In the genomic region with DNA sequence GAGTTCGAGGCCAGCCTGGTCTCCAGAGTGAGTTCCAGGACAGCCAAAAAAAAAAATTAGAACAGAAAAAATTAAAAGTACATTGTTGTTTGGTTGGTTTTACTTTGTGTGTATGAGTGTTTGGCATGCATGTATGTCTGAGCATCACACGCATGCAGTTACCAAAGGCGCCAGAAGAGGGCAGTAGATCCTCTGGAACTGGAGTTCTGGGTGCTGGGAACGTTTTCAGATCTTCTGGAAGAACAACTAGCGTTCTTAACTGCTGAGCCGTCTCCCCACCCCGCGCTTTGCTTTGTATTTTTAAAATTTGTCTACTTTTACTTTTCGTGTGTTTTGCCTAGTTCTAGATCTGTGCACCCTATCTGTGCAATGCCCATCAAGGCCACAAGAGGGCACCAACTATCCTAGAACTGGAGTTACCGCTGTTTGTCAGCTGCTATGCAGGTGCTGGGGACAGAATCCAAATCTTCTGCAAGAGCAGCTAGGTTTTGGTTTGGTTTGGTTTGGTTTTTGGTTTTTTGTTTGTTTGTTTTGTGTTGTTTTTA, we compare ENCODE assay signal across 12 mouse cellular contexts.
A peak's percentile ranks its signal among the peaks of the same experiment; 100 is the strongest.
DNase-seq lines count a peak whose midpoint lies in the region; ATAC-seq and TF ChIP-seq lines count a peak whose summit lies in the region.
"Had no signal": no experiment of that assay in that cellular context is flagged by ENCODE, and none has a peak within 500 bp of the region (broad histone marks: within the 10 kb centered on the region; RNA-seq: fewer than 3 reads in every experiment).

No protein-coding gene starts in this region.

- no peaks in the 10 kb centered on the region for H3K36me3 ChIP-seq in liver, embryonic 14.5 days (replicated peaks; ENCODE audit: control insufficient read depth, insufficient read depth, low read depth)
- no peaks in the 10 kb centered on the region for H3K36me3 ChIP-seq in liver, embryonic 12.5 days
- H3K36me3 ChIP-seq in liver, postnatal 0 days (replicated peaks; ENCODE audit: insufficient read depth, low read length): no peaks in the 10 kb centered on the region
- H3K36me3 ChIP-seq in midbrain, postnatal 0 days (ENCODE audit: insufficient read depth, low read length): no peaks in the 10 kb centered on the region
- H3K36me3 ChIP-seq: hindbrain, embryonic 15.5 days had no signal

- no peaks in the 10 kb centered on the region for H3K4me1 ChIP-seq in liver, embryonic 14.5 days (replicated peaks; ENCODE audit: control insufficient read depth in 2 of 2, insufficient read depth in 2 of 2, low read length in 1 of 2)
- no peaks in the 10 kb centered on the region for H3K4me1 ChIP-seq in liver, embryonic 12.5 days
- no peaks in the 10 kb centered on the region for H3K4me1 ChIP-seq in liver, postnatal 0 days (ENCODE audit: insufficient read depth)
- H3K4me1 ChIP-seq in midbrain, postnatal 0 days (ENCODE audit: insufficient read depth, low read length): no peaks in the 10 kb centered on the region
- H3K4me1 ChIP-seq: hindbrain, embryonic 15.5 days had no signal

- no peak overlapping the region for H3K4me2 ChIP-seq in liver, embryonic 14.5 days (ENCODE audit: low read depth)
- H3K4me2 ChIP-seq in liver, embryonic 12.5 days: no peak overlapping the region
- H3K4me2 ChIP-seq in liver, postnatal 0 days (ENCODE audit: low read depth, low read length): no peak overlapping the region
- H3K4me2 ChIP-seq in midbrain, postnatal 0 days (ENCODE audit: low read depth, low read length, poor library complexity, severe bottlenecking): no peak overlapping the region
- H3K4me2 ChIP-seq: hindbrain, embryonic 15.5 days had no signal

- H3K27me3 ChIP-seq in liver, embryonic 14.5 days (ENCODE audit: control insufficient read depth, insufficient read depth, low read length): no peaks in the 10 kb centered on the region
- H3K27me3 ChIP-seq in liver, embryonic 12.5 days (replicated peaks): no peaks in the 10 kb centered on the region
- H3K27me3 ChIP-seq in liver, postnatal 0 days (ENCODE audit: insufficient read depth, low read length): no peaks in the 10 kb centered on the region
- no peaks in the 10 kb centered on the region for H3K27me3 ChIP-seq in midbrain, postnatal 0 days (ENCODE audit: insufficient read depth, low read length)
- H3K27me3 ChIP-seq: hindbrain, embryonic 15.5 days had no signal

- ATAC-seq in liver, embryonic 14.5 days (ENCODE audit: insufficient read depth): no peak
- no peak for ATAC-seq in liver, embryonic 12.5 days
- no peak for ATAC-seq in liver, postnatal 0 days
- no peak for ATAC-seq in midbrain, postnatal 0 days (ENCODE audit: low FRiP score)

- 54% methylated on average over 10 of the region's 10 CpGs for WGBS in liver, embryonic 14.5 days (ENCODE audit: insufficient replicate concordance)
- WGBS in liver, embryonic 12.5 days (ENCODE audit: insufficient replicate concordance): 57% methylated on average over 10 of the region's 10 CpGs
- WGBS in liver, postnatal 0 days (ENCODE audit: insufficient replicate concordance): 57% methylated on average over 10 of the region's 10 CpGs
- 72% methylated on average over 10 of the region's 10 CpGs for WGBS in midbrain, postnatal 0 days

- TF ChIP-seq EP300 in liver, embryonic 14.5 days (IDR thresholded peaks at IDR 0.05; ENCODE audit: low read depth): no peak
- no peak for TF ChIP-seq EP300 in liver, postnatal 0 days (IDR thresholded peaks at IDR 0.05; ENCODE audit: low read depth)

- no peak overlapping the region for H3K9ac ChIP-seq in liver, embryonic 14.5 days (replicated peaks)
- H3K9ac ChIP-seq in liver, embryonic 12.5 days: no peak overlapping the region
- no peak overlapping the region for H3K9ac ChIP-seq in liver, postnatal 0 days (replicated peaks)
- H3K9ac ChIP-seq in midbrain, postnatal 0 days (replicated peaks; ENCODE audit: low read length, poor library complexity, severe bottlenecking): no peak overlapping the region
- H3K9ac ChIP-seq: hindbrain, embryonic 15.5 days had no signal

- TF ChIP-seq CTCF in gastrocnemius, adult 2 months (IDR thresholded peaks at IDR 0.05): peak; percentile 46
- peak; percentile 57 for TF ChIP-seq CTCF in liver, embryonic 14.5 days (IDR thresholded peaks at IDR 0.05; ENCODE audit: low read depth)
- no peak; the same call in none of the 2 replicates for TF ChIP-seq CTCF in liver, postnatal 0 days (IDR thresholded peaks at IDR 0.05; ENCODE audit: low read depth)
- TF ChIP-seq CTCF in midbrain, postnatal 0 days (IDR thresholded peaks at IDR 0.05): no peak

- no peaks in the 10 kb centered on the region for H3K9me3 ChIP-seq in liver, embryonic 14.5 days (ENCODE audit: control insufficient read depth, low read length)
- no peaks in the 10 kb centered on the region for H3K9me3 ChIP-seq in liver, embryonic 12.5 days (replicated peaks)
- H3K9me3 ChIP-seq in liver, postnatal 0 days (ENCODE audit: low read length): no peaks in the 10 kb centered on the region; the same call in 1 of the 2 replicates
- no peaks in the 10 kb centered on the region for H3K9me3 ChIP-seq in midbrain, postnatal 0 days (ENCODE audit: low read length)
- H3K9me3 ChIP-seq: hindbrain, embryonic 15.5 days had no signal

- intact Hi-C loops in gastrocnemius, adult 2 months (cut with DNase I): loop anchor here (10.0 kb wide), 1 partner anchor 479 kb away; no protein-coding TSS in a partner anchor

- no peak for DNase-seq in gastrocnemius, adult 2 months
- DNase-seq in gastrocnemius, postnatal 4 days (ENCODE audit: low spot score in 2 of 2): no peak
- DNase-seq in liver, embryonic 14.5 days (ENCODE audit: low read depth in 3 of 3, low spot score in 3 of 3): no peak
- DNase-seq in ES-CJ7 (ENCODE audit: low read depth, low spot score): peak; percentile 28
- DNase-seq in liver, postnatal 0 days: peak; percentile 14
- DNase-seq in midbrain, postnatal 0 days (ENCODE audit: low spot score): no peak
- no peak for DNase-seq in cerebellum, adult 9-11 months
- DNase-seq: cerebellum, adult 11-12 months had no signal

- no peak overlapping the region for H3K27ac ChIP-seq in gastrocnemius, adult 2 months
- no peak overlapping the region for H3K27ac ChIP-seq in liver, embryonic 14.5 days
- H3K27ac ChIP-seq in liver, embryonic 12.5 days: no peak overlapping the region
- no peak overlapping the region for H3K27ac ChIP-seq in liver, postnatal 0 days (ENCODE audit: low read depth)
- no peak overlapping the region for H3K27ac ChIP-seq in midbrain, postnatal 0 days (ENCODE audit: low read depth, low read length)
- H3K27ac ChIP-seq: hindbrain, embryonic 15.5 days; macrophage had no signal

- H3K4me3 ChIP-seq in gastrocnemius, adult 2 months: no peak overlapping the region
- H3K4me3 ChIP-seq in liver, embryonic 14.5 days (ENCODE audit: insufficient read depth in 1 of 2, low read depth in 2 of 2, low read length in 2 of 2): no peak overlapping the region
- H3K4me3 ChIP-seq in liver, embryonic 12.5 days: no peak overlapping the region
- no peak overlapping the region for H3K4me3 ChIP-seq in liver, postnatal 0 days (ENCODE audit: low read depth, low read length)
- no peak overlapping the region for H3K4me3 ChIP-seq in midbrain, postnatal 0 days (ENCODE audit: low read depth, low read length)
- H3K4me3 ChIP-seq: erythroblast, embryonic 14.5 days; hindbrain, embryonic 15.5 days had no signal

Comparison
In these comparisons a context has a peak if more than half of its experiments do, and no peak if none do; other contexts are left out.
1. DNase-seq: peak in ES-CJ7 (single experiment) and liver, postnatal 0 days (single experiment); none in gastrocnemius, adult 2 months (single experiment), gastrocnemius, postnatal 4 days (0 of 2), liver, embryonic 14.5 days (0 of 3), midbrain, postnatal 0 days (single experiment) and cerebellum, adult 9-11 months (single experiment).
2. CTCF ChIP-seq: peak in gastrocnemius, adult 2 months (single experiment) and liver, embryonic 14.5 days (single experiment); none in liver, postnatal 0 days (single experiment) and midbrain, postnatal 0 days (single experiment).